13 mouse cellular contexts compared by ENCODE assay signal in genomic region chr16:35591756-35592155, GRCm38 (mm10). TPM values are rescaled to one million over a fixed set of nuclear protein-coding genes. Genes with fewer than 3 reads are reported as not detected.
DNase-seq lines count a peak whose midpoint lies in the region; ATAC-seq lines count a peak whose summit lies in the region.
"Had no signal": no experiment of that assay in that cellular context is flagged by ENCODE, and none has a peak within 500 bp of the region (broad histone marks: within the 10 kb centered on the region; RNA-seq: fewer than 3 reads in every experiment).

No protein-coding gene starts in this region.

- H3K27me3 ChIP-seq in neural tube, embryonic 11.5 days (ENCODE audit: control insufficient read depth, insufficient read depth, low read length): no peaks in the 10 kb centered on the region
- no peaks in the 10 kb centered on the region for H3K27me3 ChIP-seq in hindbrain, embryonic 11.5 days (ENCODE audit: control insufficient read depth, insufficient read depth, low read length)
- H3K27me3 ChIP-seq in stomach, embryonic 15.5 days (replicated peaks): no peaks in the 10 kb centered on the region

- H3K27ac ChIP-seq in neural tube, embryonic 11.5 days (ENCODE audit: low read depth, low read length): no peak overlapping the region
- H3K27ac ChIP-seq in hindbrain, embryonic 11.5 days (ENCODE audit: low read depth, low read length): peak overlapping the region; percentile 42
- H3K27ac ChIP-seq in stomach, embryonic 15.5 days: peak overlapping the region; percentile 60
- H3K27ac ChIP-seq: liver, embryonic 12.5 days had no signal

- H3K4me2 ChIP-seq in neural tube, embryonic 11.5 days (ENCODE audit: low read depth): no peak overlapping the region
- H3K4me2 ChIP-seq in hindbrain, embryonic 11.5 days (replicated peaks; ENCODE audit: low read depth, low read length): no peak overlapping the region
- no peak overlapping the region for H3K4me2 ChIP-seq in stomach, embryonic 15.5 days
- H3K4me2 ChIP-seq: liver, embryonic 12.5 days had no signal

- no peak for DNase-seq in neural tube, embryonic 11.5 days (ENCODE audit: low spot score)
- no peak for DNase-seq in neural tube, embryonic 10.5 days (ENCODE audit: extremely low spot score, low spot score)
- DNase-seq in hindbrain, embryonic 11.5 days (ENCODE audit: low spot score): no peak
- peak; percentile 16 for DNase-seq in lung, postnatal 36 days
- no peak for DNase-seq in T-cell, adult 2 months (ENCODE audit: low spot score)
- no peak for DNase-seq in testis, postnatal 14 days (ENCODE audit: low spot score)
- no peak for DNase-seq in heart, postnatal 25 days (ENCODE audit: low spot score)
- DNase-seq: adrenal gland, postnatal 25 days; cerebellum, postnatal 36 days; thymus, postnatal 25 days had no signal

- WGBS in neural tube, embryonic 11.5 days: 23% methylated on average over 11 of the region's 11 CpGs
- WGBS in hindbrain, embryonic 11.5 days: 30% methylated on average over 11 of the region's 11 CpGs
- WGBS in stomach, embryonic 15.5 days: 30% methylated on average over 11 of the region's 11 CpGs

- H3K9me3 ChIP-seq in neural tube, embryonic 11.5 days (ENCODE audit: control insufficient read depth, low read length): no peaks in the 10 kb centered on the region
- no peaks in the 10 kb centered on the region for H3K9me3 ChIP-seq in hindbrain, embryonic 11.5 days (ENCODE audit: control insufficient read depth, low read length)
- H3K9me3 ChIP-seq in stomach, embryonic 15.5 days: no peaks in the 10 kb centered on the region

- peak overlapping the region; percentile 10; the same call in 1 of the 2 replicates for H3K9ac ChIP-seq in neural tube, embryonic 11.5 days (ENCODE audit: low read length)
- no peak overlapping the region for H3K9ac ChIP-seq in hindbrain, embryonic 11.5 days (ENCODE audit: low read depth, low read length)
- H3K9ac ChIP-seq in stomach, embryonic 15.5 days: no peak overlapping the region
- H3K9ac ChIP-seq: liver, embryonic 12.5 days had no signal

- no peak overlapping the region for H3K4me3 ChIP-seq in neural tube, embryonic 11.5 days (ENCODE audit: low read depth, low read length)
- no peak overlapping the region for H3K4me3 ChIP-seq in hindbrain, embryonic 11.5 days (ENCODE audit: low read depth, low read length)
- H3K4me3 ChIP-seq in stomach, embryonic 15.5 days (replicated peaks): no peak overlapping the region
- H3K4me3 ChIP-seq: liver, embryonic 12.5 days had no signal

- H3K36me3 ChIP-seq in neural tube, embryonic 11.5 days (ENCODE audit: control insufficient read depth, insufficient read depth, low read length): no peaks in the 10 kb centered on the region
- no peaks in the 10 kb centered on the region for H3K36me3 ChIP-seq in hindbrain, embryonic 11.5 days (ENCODE audit: control insufficient read depth, insufficient read depth, low read length)
- no peaks in the 10 kb centered on the region for H3K36me3 ChIP-seq in stomach, embryonic 15.5 days
- H3K36me3 ChIP-seq: liver, embryonic 12.5 days had no signal

- peaks cover 44% of the 10 kb centered on the region for H3K4me1 ChIP-seq in neural tube, embryonic 11.5 days (ENCODE audit: control insufficient read depth, insufficient read depth, low read length)
- H3K4me1 ChIP-seq in hindbrain, embryonic 11.5 days (replicated peaks; ENCODE audit: control insufficient read depth, insufficient read depth, low read length): peaks cover 33% of the 10 kb centered on the region
- H3K4me1 ChIP-seq in stomach, embryonic 15.5 days: peaks cover 15% of the 10 kb centered on the region
- H3K4me1 ChIP-seq: liver, embryonic 12.5 days had no signal

- intact Hi-C loops in heart, postnatal 25 days (cut with DNase I): loop anchor here (5.0 kb wide), 1 partner anchor 49 kb away; the partner anchor contains the start of gene Sema5b

- no peak for ATAC-seq in neural tube, embryonic 11.5 days (ENCODE audit: insufficient read depth, low FRiP score, low TSS enrichment)
- no peak for ATAC-seq in hindbrain, embryonic 11.5 days (ENCODE audit: low FRiP score)
- ATAC-seq in stomach, embryonic 15.5 days (ENCODE audit: insufficient read depth, low FRiP score, low read depth): no peak
- ATAC-seq: liver, embryonic 12.5 days had no signal

RNA-seq across cellular contexts. Expression of gene Sema5b, which starts 50.8 kb away (rescaled TPM):
- polyA plus RNA-seq in neural tube, embryonic 11.5 days (2014; fragmentation: Nextera tagmentation; extraction: Ambion mirVana): 28.1 and 28.9 TPM in 2 replicates
- 27.3 and 30.1 TPM in 2 replicates for polyA plus RNA-seq in hindbrain, embryonic 11.5 days (2014; fragmentation: Nextera tagmentation; extraction: Ambion mirVana)
- 6.6 and 7.0 TPM in 2 replicates for polyA plus RNA-seq in stomach, embryonic 15.5 days (2015; fragmentation: Nextera tagmentation; extraction: Ambion mirVana)
- total RNA-seq in heart, postnatal 25 days (2021): 1 to 10 TPM in 1 of 2 experiments, under 1 TPM in 1; 0.91 to 1.1 TPM
- total RNA-seq: neutrophil, adult 5-6 weeks had no signal
